Mouse (Mus musculus) embryonic facial prominence, embryonic 12.5 days (tissue): ENCODE results near the gene Cpeb1. TPM values are rescaled to one million over a fixed set of nuclear protein-coding genes. Genes with fewer than 3 reads are reported as not detected.
A peak's percentile ranks its signal among the peaks of the same experiment; 100 is the strongest.
"Not testable (repeated sequence)": the region's sequence is repeated elsewhere in the genome, so short reads cannot be mapped to it uniquely, and the experiment has no call there.

Experiments used
- ATAC-seq: fragments of 200-750 bp; cut with Nextera tagmentation; 2 replicates; pipeline ENCODE4 v1.8.0; 2017; ENCODE audit not compliant: insufficient number of reproducible peaks, insufficient read depth, low FRiP score, low TSS enrichment
- H3K27ac ChIP-seq: fragments of 300-500 bp; sonication (generic); 2 replicates; pipeline ENCODE4 v1.5.1; 2016; ENCODE audit warnings: mild to moderate bottlenecking
- H3K27me3 ChIP-seq: fragments of 300-500 bp; sonication (generic); 2 replicates; pipeline ENCODE4 v1.6.1; 2016; ENCODE audit warnings: mild to moderate bottlenecking, moderate library complexity
- H3K36me3 ChIP-seq: fragments of 300-500 bp; sonication (generic); 2 replicates; pipeline ENCODE4 v1.6.1; 2016; ENCODE audit warnings: mild to moderate bottlenecking
- H3K4me1 ChIP-seq: fragments of 300-500 bp; sonication (generic); 2 replicates; pipeline ENCODE4 v1.6.1; 2016
- H3K4me2 ChIP-seq: fragments of 300-500 bp; sonication (generic); replicated peaks from 2 replicates; pipeline ENCODE4 v1.6.1; 2016; ENCODE audit warnings: mild to moderate bottlenecking, moderate library complexity
- H3K4me3 ChIP-seq: fragments of 300-500 bp; sonication (generic); 2 replicates; pipeline ENCODE4 v1.5.1; 2016; ENCODE audit warnings: mild to moderate bottlenecking
- H3K9ac ChIP-seq: fragments of 300-500 bp; sonication (generic); 2 replicates; pipeline ENCODE4 v1.6.1; 2016; ENCODE audit warnings: mild to moderate bottlenecking, moderate library complexity
- H3K9me3 ChIP-seq: fragments of 300-500 bp; sonication (generic); 2 replicates; pipeline ENCODE4 v1.6.1; 2016; ENCODE audit warnings: mild to moderate bottlenecking, moderate library complexity
- WGBS: fragments of 180-500 bp; shearing (Covaris S2); methylation state at CpG from one replicate; pipeline ENCODE4 v1.1.7; 2016; 5-methylcytosine and 5-hydroxymethylcytosine counted together
- polyA plus RNA-seq: library from polyadenylated mRNA; unstranded; fragments of >200 nt; fragmentation: Nextera tagmentation; extraction: Ambion mirVana; gene quantifications from 2 replicates; pipeline ENCODE4 v1.2.1, GENCODE M21; 2016

Cpeb1 gene
- polyA plus RNA-seq: 2.3 and 3.6 TPM in 2 replicates

GRCm38 (mm10) chr7:81455155-81455651, at the start of gene Cpeb1:
Gene Cpeb1, minus strand, starts transcription at chr7:81455465.
- no peaks in the 10 kb centered on the region for H3K9me3 ChIP-seq
- peaks cover 72% of the 10 kb centered on the region for H3K27me3 ChIP-seq
- H3K4me3 ChIP-seq: peak within 1 kb of the TSS; percentile 48
- WGBS: 1% methylated on average over 28 of the region's 28 CpGs
- peak within 1 kb of the TSS; percentile 93 for H3K4me2 ChIP-seq
- no peak for ATAC-seq
- no peak within 1 kb of the TSS for H3K27ac ChIP-seq
- 0 out of 2 replicates have a peak within 1 kb of the TSS, but pooled peaks have one; percentile 29 for H3K9ac ChIP-seq
- peaks cover 25% of the 10 kb centered on the region for H3K4me1 ChIP-seq
- no peaks in the 10 kb centered on the region for H3K36me3 ChIP-seq

GRCm38 (mm10) chr7:81501050-81501449, 45.8 kb upstream of the Cpeb1 start:
- no peak overlapping the region for H3K9ac ChIP-seq
- 68% methylated on average over 2 of the region's 2 CpGs for WGBS
- no peaks in the 10 kb centered on the region for H3K9me3 ChIP-seq
- H3K36me3 ChIP-seq: no peaks in the 10 kb centered on the region
- H3K4me1 ChIP-seq: no peaks in the 10 kb centered on the region
- H3K4me3 ChIP-seq: no peak overlapping the region
- ATAC-seq: no peak
- no peaks in the 10 kb centered on the region for H3K27me3 ChIP-seq
- H3K4me2 ChIP-seq: no peak overlapping the region
- no peak overlapping the region for H3K27ac ChIP-seq

GRCm38 (mm10) chr7:81498181-81498580, 42.9 kb upstream of the Cpeb1 start, which contains the start of gene BC048679:
Gene BC048679, minus strand, starts transcription at chr7:81498281.
- no peak within 1 kb of the TSS for H3K4me3 ChIP-seq
- no peak within 1 kb of the TSS for H3K4me2 ChIP-seq
- H3K27ac ChIP-seq: no peak within 1 kb of the TSS
- H3K4me1 ChIP-seq: peaks cover 5% of the 10 kb centered on the region; the same call in 1 of the 2 replicates
- WGBS: 61% methylated on average over 7 of the region's 7 CpGs
- H3K9ac ChIP-seq: no peak within 1 kb of the TSS
- no peaks in the 10 kb centered on the region for H3K9me3 ChIP-seq
- H3K27me3 ChIP-seq: peaks cover 18% of the 10 kb centered on the region; the same call in 1 of the 2 replicates
- no peak for ATAC-seq
- H3K36me3 ChIP-seq: no peaks in the 10 kb centered on the region

- Histone ChIP-seq H3K4me3 (no peak overlapping the region), H3K9ac (no peak overlapping the region), H3K36me3 (no peaks in the 10 kb centered on the region), H3K4me2 (no peak overlapping the region), H3K4me1 (peaks cover 8% of the 10 kb centered on the region; the same call in 1 of the 2 replicates), H3K9me3 (no peaks in the 10 kb centered on the region), H3K27ac (no peak overlapping the region), H3K27me3 (peaks cover 25% of the 10 kb centered on the region)
- ATAC-seq: no peak
- 26% methylated on average over 6 of the region's 6 CpGs for WGBS
These were observed 41.9 kb upstream of the Cpeb1 start for GRCm38 (mm10) chr7:81497171-81497570.

- Histone ChIP-seq H3K9ac (0 out of 2 replicates have a peak within 1 kb of the TSS, but pooled peaks have one; percentile 8), H3K27ac (no peak within 1 kb of the TSS), H3K27me3 (peaks cover 29% of the 10 kb centered on the region), H3K4me3 (peak within 1 kb of the TSS; percentile 39), H3K4me2 (peak within 1 kb of the TSS; percentile 66), H3K9me3 (no peaks in the 10 kb centered on the region), H3K36me3 (no peaks in the 10 kb centered on the region), H3K4me1 (peaks cover 12% of the 10 kb centered on the region)
- peak; percentile 70 for ATAC-seq
- under 1% methylated on average over 57 of the region's 57 CpGs for WGBS
These were observed 38.2 kb upstream of the Cpeb1 start, which contains the start of gene Ap3b2 for GRCm38 (mm10) chr7:81493331-81494021. Gene Ap3b2, minus strand, starts transcription at chr7:81493925.

- H3K4me1 ChIP-seq: peaks cover 12% of the 10 kb centered on the region
- no peaks in the 10 kb centered on the region for H3K9me3 ChIP-seq
- H3K27ac ChIP-seq: no peak overlapping the region
- H3K9ac ChIP-seq: no peak overlapping the region
- peak overlapping the region; percentile 66 for H3K4me2 ChIP-seq
- ATAC-seq: no peak
- 46% methylated on average over 9 of the region's 9 CpGs for WGBS
- H3K36me3 ChIP-seq: no peaks in the 10 kb centered on the region
- H3K27me3 ChIP-seq: peaks cover 29% of the 10 kb centered on the region
- H3K4me3 ChIP-seq: peak overlapping the region; percentile 39; the same call in 1 of the 2 replicates
These were observed 37.4 kb upstream of the Cpeb1 start for GRCm38 (mm10) chr7:81492628-81493027.

- Histone ChIP-seq H3K36me3 (no peaks in the 10 kb centered on the region), H3K4me1 (peaks cover 12% of the 10 kb centered on the region), H3K9me3 (no peaks in the 10 kb centered on the region), H3K27me3 (peaks cover 18% of the 10 kb centered on the region), H3K4me2 (no peak overlapping the region), H3K27ac (no peak overlapping the region), H3K4me3 (no peak overlapping the region), H3K9ac (no peak overlapping the region)
- no peak for ATAC-seq
- WGBS: 11% methylated on average over 9 of the region's 9 CpGs
These were observed 34.4 kb upstream of the Cpeb1 start for GRCm38 (mm10) chr7:81489649-81490048.

GRCm38 (mm10) chr7:81480800-81481199, 25.5 kb upstream of the Cpeb1 start:
- no peak overlapping the region for H3K9ac ChIP-seq
- WGBS: 4% methylated on average over 8 of the region's 8 CpGs
- peaks cover 23% of the 10 kb centered on the region for H3K27me3 ChIP-seq
- peaks cover 13% of the 10 kb centered on the region; the same call in 1 of the 2 replicates for H3K4me1 ChIP-seq
- ATAC-seq: no peak
- no peaks in the 10 kb centered on the region for H3K9me3 ChIP-seq
- no peak overlapping the region for H3K4me2 ChIP-seq
- no peaks in the 10 kb centered on the region for H3K36me3 ChIP-seq
- H3K27ac ChIP-seq: no peak overlapping the region
- no peak overlapping the region for H3K4me3 ChIP-seq

- Histone ChIP-seq H3K4me2 (no peak overlapping the region), H3K9me3 (no peaks in the 10 kb centered on the region), H3K4me3 (no peak overlapping the region), H3K4me1 (peaks cover 13% of the 10 kb centered on the region; the same call in 1 of the 2 replicates), H3K27me3 (peaks cover 26% of the 10 kb centered on the region), H3K27ac (no peak overlapping the region), H3K36me3 (no peaks in the 10 kb centered on the region), H3K9ac (no peak overlapping the region)
- WGBS: 33% methylated on average over 3 of the region's 3 CpGs
- ATAC-seq: no peak
These were observed 24.3 kb upstream of the Cpeb1 start for GRCm38 (mm10) chr7:81479531-81480090.

- H3K27me3 ChIP-seq: peaks cover 32% of the 10 kb centered on the region
- H3K4me1 ChIP-seq: peaks cover 13% of the 10 kb centered on the region; the same call in 1 of the 2 replicates
- not testable (repeated sequence) for H3K9ac ChIP-seq, H3K36me3 ChIP-seq, H3K4me2 ChIP-seq, H3K4me3 ChIP-seq, H3K9me3 ChIP-seq, H3K27ac ChIP-seq, ATAC-seq
These were observed 23.0 kb upstream of the Cpeb1 start for GRCm38 (mm10) chr7:81478261-81478660.

- H3K9me3 ChIP-seq: no peaks in the 10 kb centered on the region
- H3K36me3 ChIP-seq: no peaks in the 10 kb centered on the region
- no peak for ATAC-seq
- WGBS: 3% methylated on average over 24 of the region's 24 CpGs
- peaks cover 13% of the 10 kb centered on the region; the same call in 1 of the 2 replicates for H3K4me1 ChIP-seq
- H3K4me2 ChIP-seq: peak overlapping the region; percentile 40
- no peak overlapping the region for H3K9ac ChIP-seq
- peak overlapping the region; percentile 4; the same call in 1 of the 2 replicates for H3K4me3 ChIP-seq
- peaks cover 33% of the 10 kb centered on the region for H3K27me3 ChIP-seq
- H3K27ac ChIP-seq: no peak overlapping the region
These were observed 21.6 kb upstream of the Cpeb1 start for GRCm38 (mm10) chr7:81476833-81477232.

GRCm38 (mm10) chr7:81475221-81475620, 20.0 kb upstream of the Cpeb1 start:
- Histone ChIP-seq H3K9me3 (no peaks in the 10 kb centered on the region), H3K36me3 (no peaks in the 10 kb centered on the region), H3K4me3 (no peak overlapping the region), H3K4me2 (no peak overlapping the region), H3K27me3 (peaks cover 33% of the 10 kb centered on the region), H3K4me1 (peaks cover 13% of the 10 kb centered on the region; the same call in 1 of the 2 replicates), H3K27ac (no peak overlapping the region), H3K9ac (no peak overlapping the region)
- ATAC-seq: no peak
- 78% methylated on average over 3 of the region's 3 CpGs for WGBS
